Mouse (Mus musculus) ovary, postnatal 14 days (tissue): ENCODE data around the gene Camk2n1.
"Not testable (repeated sequence)": the region's sequence is repeated elsewhere in the genome, so short reads cannot be mapped to it uniquely, and the experiment has no call there.

Experiments
- DNase-seq: peaks from one replicate; pipeline ENCODE4 v3.0.0; 2022; ENCODE audit warnings: low spot score

Gene Camk2n1

GRCm38 (mm10) chr4:138453753-138454570 lies at the start of gene Camk2n1:
Gene Camk2n1, plus strand, starts transcription at chr4:138454314.
- peak; percentile 55 for DNase-seq

DNA sequence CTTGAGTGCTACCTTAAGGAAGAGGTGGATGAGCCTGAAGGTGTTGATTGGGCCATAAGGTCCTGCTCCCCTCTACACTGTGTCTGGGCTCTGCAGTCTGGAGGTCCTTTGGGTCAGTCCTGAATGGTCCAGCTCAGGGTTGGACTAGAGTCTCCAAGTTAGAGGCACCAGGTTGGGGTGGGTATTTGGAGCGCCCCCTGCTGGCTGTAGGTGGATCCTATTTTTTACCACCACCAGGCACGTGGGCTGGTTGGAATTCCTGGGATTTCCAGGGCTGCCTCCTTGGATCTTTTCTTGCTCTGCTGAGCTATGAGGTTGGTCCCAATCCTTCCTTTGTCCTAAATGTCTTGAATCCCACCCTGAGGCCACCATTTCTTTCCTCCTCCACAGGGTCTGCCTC lies 49.3 kb upstream of the Camk2n1 start:
- DNase-seq, result peak; percentile 25

- DNase-seq, result no peak
These were observed 46.5 kb upstream of the Camk2n1 start for GRCm38 (mm10) chr4:138407479-138408194.

DNA sequence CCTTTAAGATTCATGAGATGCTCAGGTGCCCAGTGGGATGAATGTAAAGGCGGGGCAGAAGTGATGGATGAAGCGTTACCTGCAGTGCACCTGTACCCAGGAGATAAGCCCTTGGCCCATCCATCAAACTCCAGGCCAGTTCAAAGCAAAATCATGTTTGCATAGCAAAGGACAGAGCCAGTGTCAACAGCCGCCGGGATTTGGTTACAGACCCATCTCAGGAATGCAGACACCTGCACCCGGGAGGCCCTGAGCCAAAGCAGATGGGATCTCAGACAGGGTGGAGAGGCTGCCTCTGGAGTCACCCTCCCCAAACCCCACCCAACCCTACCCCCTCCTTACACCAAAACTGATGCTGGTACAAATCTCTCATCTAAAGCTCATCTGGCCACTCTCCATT lies 43.1 kb upstream of the Camk2n1 start:
- DNase-seq, result no peak

DNA sequence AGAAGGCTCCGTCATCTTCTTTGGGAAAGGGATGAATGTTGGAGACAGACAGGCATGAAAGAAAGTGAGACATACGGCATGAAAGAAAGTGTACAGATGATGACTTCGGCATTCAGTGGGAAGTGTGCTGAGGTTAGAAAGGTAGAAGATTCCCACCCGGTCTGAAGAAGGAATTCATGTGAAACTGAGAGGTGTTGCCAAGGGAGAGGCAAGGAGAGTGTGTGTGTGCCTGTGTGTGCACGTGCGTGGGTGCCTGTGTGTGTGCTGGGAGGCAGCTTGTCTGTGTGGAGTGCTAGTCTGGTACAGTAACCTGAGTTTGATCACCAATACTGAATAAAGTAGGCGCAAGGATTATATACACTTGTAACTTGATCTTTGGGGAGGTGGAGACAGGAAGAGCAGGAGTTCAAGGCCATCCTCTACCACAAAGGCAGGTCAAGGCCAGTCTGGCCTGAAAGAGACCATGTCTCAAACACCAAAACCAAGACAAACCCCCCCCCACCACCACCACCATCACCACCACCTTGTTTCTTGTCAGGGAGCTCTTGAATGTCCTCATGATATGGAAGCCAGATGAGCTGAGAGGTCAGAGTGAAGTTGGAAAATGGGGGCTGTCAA lies 42.5 kb upstream of the Camk2n1 start:
- DNase-seq, result no peak

- DNase-seq, result no peak
These were observed 39.4 kb upstream of the Camk2n1 start for GRCm38 (mm10) chr4:138414725-138415124.

DNA sequence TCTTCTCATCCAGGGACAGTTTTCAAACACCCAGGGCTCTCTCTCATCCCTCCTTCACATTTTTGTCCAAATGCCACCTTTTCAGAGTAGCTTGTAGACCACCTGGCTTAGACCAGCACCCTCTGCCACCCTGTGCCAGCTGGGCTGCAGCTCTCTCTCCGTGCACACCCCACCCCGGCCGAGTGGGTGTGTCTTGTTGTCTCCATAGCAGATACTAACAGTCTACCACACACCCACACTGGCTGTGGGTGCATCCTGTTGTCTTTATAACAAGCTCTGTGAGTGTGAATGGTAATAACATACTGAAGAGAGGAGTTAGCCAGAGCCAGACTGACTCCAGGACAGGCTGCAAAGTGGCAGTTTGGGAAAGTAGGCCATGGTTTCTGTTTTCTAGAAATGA lies 38.1 kb upstream of the Camk2n1 start:
- no peak for DNase-seq

- no peak for DNase-seq
These were observed 37.7 kb upstream of the Camk2n1 start for GRCm38 (mm10) chr4:138416414-138416813.

GRCm38 (mm10) chr4:138417882-138418281 lies 36.2 kb upstream of the Camk2n1 start:
- DNase-seq, result no peak

DNA sequence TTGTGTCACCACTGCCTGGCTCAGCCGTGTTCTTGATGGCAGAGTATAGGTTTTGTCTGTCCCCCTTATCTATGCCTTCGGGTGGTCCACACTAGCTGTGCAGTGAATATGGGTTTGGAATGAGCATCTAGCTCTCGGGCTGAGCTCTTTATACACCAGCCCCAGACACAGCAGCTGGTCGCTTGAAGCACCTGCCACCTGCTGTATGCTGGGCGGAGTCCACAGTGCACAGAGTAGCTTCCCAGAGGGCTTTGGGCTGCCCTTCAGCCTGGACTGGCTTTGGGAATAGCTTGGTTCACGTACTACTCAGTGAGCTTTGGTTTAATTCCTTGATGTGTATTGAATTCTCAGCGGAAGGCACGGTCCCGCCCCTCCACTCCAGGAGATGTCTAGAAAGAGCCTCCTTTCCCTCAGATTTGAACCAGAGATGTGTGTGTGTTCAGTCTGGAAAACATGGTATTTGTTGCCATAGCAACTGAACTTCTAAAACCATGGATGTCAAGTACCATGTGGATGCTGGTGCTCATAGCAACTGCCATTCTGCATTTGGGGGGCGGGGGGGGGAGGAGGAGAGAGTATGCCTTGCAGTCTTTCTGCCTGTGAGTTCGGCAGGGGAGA lies 35.7 kb upstream of the Camk2n1 start:
- no peak for DNase-seq

GRCm38 (mm10) chr4:138425028-138425427 lies 29.1 kb upstream of the Camk2n1 start:
- no peak for DNase-seq

- DNase-seq, result not testable (repeated sequence)
These were observed 28.5 kb upstream of the Camk2n1 start for GRCm38 (mm10) chr4:138425604-138426003.

DNA sequence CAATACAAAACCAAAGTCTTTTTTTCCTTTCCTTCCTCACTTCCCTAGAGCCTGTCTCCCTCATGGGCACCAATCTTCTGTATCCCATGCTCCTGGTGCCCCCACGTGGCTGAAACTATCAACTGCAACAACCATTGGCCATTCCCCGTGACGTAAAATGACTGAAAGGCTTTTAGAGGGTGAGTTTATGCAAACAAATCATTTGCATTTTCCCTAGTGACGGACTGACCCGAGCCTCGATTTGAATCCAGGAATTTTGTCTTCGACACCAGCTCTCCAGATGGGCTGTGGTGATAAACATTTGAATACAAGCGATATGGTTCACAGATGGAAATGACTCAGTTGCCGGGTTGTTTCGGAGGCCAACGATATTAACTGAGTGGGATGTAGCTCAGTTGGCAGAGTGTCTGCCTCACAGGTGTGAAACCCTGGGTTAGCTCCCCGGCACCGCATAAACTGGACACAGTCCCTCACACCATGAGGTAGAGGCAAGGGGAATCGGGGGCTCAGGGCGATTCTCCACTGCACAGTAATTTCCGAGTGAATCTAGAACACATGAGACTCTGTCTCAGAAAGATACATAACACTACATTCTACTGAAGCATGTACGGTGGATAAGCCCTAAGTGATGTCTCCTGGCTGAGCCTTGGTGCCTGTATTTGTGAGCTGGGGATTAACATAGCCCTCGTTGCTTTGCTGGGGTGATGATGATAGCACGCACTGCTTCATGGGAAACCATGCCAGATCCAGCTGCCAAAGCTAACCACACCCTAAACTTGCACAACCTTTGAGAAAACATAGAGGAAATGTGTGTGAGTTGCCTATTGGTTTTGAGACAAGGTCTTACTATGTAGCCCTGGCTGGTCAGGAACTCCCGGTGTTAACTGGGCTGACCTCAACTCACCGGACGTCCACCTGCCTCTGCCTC lies 27.1 kb upstream of the Camk2n1 start:
- peak; percentile 82 for DNase-seq

- DNase-seq, result no peak
These were observed 24.3 kb upstream of the Camk2n1 start for GRCm38 (mm10) chr4:138429778-138430177.

GRCm38 (mm10) chr4:138431340-138431739 lies 22.8 kb upstream of the Camk2n1 start:
- DNase-seq, result no peak

- peak; percentile 98 for DNase-seq
These were observed 19.5 kb upstream of the Camk2n1 start, which contains the start of gene Mul1 for GRCm38 (mm10) chr4:138434347-138435316. Gene Mul1, plus strand, starts transcription at chr4:138434671.

- no peak for DNase-seq
These were observed 14.1 kb upstream of the Camk2n1 start for GRCm38 (mm10) chr4:138440062-138440461.

DNA sequence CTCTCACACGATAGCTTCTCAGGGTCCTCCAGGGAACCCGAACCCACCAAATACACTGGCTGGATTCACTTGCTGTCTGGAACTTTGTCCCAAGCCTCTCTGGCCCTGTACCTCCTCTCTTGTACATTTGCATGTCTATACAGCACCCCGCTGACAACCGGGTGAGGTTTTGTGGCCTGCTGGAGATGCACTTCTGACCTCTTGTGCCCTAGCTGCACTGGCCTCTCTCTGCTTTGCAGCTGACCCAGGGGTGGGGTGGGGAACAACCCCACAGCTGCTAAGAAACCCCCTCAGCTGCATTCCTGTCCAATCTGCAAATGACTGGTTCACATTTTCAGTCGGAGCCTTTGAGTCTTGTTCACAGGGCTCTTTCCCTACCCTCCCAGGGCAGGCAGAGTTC lies 9.2 kb upstream of the Camk2n1 start:
- DNase-seq, result no peak

DNA sequence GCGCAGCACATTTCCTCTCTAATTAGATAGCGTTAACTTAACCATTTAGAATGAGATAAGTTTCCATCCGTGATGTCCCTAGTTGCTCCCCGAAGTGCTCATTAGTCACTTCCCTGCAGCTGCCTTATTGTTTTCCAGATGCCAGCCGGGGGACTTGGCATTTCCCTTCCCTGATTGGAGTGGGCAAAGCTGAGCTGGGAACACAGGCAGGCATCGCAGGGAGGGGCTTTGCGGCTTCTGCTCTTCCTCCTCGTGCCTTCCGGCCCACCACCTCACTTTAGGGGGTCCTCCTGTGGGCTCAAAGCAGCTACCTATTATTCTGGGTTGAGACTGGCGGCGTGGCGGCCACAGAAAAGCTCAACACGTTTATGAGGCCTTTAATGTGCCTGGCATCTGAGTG lies 7.1 kb upstream of the Camk2n1 start:
- no peak for DNase-seq

DNA sequence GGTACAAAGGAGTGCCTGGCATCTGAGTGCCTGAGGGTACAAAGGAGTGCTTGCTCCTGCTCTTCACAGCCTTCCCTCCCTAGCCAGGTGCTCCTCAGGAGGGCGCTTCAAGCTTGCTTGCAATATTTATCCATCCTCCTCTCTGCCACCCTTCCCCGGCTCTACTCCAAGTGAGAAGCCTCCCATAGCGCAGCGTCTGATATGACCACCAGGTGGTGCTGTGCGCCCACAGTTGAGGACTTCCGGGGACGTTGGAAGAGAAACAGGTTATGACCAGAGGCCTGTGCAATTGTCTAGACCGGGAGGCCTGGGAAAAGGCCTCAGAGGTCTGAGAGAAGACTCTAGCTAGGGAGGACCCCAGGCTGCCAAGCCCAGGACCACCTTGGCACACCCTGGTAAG lies 6.7 kb upstream of the Camk2n1 start:
- peak; percentile 90 for DNase-seq
